Mouse (Mus musculus) frontal cortex, postnatal 14 days (tissue): ENCODE results near the gene Retreg1.

ENCODE experiments used
- DNase-seq, 2 experiments: peaks; one replicate each; pipeline ENCODE4 v3.0.0; 2022; ENCODE audit warnings: low spot score in 2 of 2

The Retreg1 gene

DNA sequence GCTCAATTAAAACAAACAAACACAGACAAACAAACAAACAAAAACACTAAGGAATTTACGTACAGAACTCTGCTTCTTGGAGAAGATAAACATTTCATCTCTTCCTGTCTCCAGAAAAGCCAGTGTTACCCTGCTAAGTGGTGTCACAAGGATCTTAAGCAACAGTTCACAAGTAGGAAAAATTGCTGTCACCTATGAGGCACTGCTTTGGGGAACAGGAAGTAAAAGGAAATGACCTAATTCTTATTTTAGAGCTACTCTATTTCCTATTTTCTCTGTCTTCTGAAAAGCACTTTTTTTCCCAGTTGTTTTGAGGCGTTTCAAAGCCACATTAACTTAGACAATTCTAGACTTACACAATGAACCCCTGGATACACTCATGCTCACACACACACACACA, 12.6 kb upstream of the Retreg1 start:
- DNase-seq = no peak

DNA sequence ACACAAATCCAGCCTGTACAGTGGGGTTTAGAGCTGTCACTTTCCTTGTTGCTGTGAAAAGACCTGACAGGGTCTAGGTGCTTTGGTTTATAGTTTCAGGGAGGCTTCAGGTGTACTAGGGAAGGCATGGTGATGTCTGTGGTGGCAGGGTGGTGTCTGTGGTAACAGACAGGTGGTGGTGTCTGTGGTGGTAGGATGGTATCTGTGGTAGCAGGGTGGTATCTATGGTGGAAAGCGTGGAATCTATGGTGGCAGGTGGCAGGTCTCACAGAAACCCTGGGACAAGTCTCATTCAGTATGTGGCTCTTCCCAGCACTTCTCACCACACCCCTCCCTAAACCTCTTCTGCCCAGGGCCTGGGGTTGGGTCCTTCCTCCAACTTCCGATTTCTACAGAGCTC, 8.7 kb upstream of the Retreg1 start:
- DNase-seq = no peak

DNA sequence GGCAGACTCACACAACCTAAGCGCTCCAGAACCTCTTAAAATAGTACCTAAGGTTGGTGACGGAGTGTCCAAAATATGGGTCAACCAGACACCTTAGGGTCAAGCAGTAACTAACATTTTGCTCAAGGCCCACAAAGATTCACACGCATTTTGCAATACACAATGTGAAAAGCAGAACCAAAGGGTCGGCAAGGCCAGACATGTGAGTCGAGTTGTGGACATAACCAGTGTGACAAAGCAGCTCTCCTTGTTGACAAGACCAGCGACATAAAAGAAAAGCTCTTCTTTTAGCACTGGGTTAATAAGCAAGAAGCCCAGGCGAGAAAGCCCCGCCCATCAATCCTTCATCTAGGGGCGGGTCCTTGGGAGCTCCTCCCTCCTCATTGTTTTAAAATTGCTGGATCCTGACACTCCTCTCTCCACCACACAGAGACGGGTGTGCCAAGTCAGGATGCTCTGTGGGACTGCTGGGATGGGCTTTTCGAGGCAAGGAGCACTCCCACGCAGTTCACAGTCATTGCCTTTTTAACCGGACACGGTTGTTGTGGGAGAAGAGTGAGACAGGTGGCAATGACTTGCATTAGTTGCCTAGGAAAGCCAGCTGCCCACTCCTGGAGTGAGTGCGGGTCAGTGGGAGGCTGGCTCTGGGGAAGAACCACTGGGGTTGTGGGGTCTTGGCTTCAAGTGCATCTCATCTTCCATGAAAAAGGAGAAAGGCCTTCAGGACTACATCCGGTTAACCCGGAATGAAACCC, 7.9 kb upstream of the Retreg1 start:
- DNase-seq = no peak

DNA sequence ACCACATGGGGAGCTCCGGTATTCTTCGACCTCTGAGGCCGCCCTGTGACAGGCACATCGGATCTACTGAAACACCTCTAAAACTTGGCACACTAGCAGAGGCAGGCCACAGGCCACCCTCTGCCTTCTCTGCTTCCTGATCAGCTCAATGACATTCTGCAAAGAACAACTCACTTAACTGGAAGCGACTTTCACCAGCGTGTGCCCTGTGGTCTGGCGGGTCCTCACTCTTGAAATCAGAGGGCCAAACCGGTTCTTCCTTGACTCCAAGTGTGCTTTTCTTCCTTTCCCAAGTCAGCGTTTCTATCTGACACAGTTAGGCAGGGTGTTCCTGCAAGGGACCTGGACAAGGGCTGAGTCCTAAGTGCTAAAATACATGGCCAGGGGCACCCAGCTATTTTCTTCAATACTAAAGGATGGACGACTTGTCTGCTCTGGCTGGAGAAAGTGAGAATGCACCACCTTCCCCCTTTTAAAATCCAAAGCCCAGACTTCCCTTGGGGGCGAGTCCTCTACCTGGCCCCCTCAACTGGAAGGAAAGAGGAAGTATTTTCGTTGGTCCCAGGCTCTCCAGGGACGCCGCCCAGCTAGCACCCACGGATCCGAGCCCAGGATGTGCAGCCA, 406 bp upstream of the Retreg1 start:
- DNase-seq = no peak

DNA sequence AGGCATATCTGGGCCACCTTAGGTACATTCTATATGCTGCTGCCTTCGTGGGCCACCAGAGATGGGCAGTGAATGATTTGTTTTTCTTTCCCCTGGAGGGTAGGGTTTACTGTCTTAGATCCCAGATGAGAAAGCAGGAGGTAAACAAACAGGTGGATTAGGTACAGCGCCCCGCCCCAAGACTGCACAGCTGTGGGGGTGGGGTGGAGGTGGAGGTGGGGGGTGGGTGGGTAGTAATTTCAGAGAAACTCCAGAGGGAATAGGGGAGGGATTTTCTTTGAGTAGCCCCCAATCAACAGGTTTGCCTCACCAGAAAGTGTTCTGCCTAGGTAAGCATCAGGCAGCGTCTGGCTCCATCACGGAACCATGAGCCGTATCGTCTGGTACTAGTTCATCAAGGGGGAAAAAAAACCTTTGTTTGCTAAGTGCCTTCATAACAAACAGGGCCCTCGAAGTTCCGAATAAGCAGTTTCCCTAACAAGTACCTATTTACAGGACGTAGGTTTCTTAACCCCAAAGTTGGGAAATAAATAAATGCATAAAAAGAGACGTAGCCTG, 1.1 kb downstream of the Retreg1 start:
- no peak for DNase-seq

DNA sequence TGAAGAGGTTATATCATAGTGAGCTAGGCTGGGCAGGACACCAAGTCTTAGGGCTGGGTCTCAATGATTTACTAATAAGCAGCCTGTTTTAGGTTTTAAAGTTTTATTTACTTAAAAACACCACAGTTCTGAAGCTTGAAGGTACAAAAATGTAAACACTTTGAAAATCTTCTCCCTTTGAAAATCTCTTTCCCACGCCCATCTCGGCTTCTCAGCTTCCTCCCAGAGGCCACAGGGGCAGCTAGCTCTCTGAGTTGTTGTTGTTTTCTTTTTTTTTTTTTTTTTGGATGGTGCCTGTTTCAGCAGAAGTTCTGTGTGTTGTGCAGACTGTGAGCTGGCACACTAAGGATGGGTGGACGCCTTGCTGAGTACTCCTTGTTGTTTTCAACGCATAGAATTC, 1.8 kb downstream of the Retreg1 start:
- no peak for DNase-seq

DNA sequence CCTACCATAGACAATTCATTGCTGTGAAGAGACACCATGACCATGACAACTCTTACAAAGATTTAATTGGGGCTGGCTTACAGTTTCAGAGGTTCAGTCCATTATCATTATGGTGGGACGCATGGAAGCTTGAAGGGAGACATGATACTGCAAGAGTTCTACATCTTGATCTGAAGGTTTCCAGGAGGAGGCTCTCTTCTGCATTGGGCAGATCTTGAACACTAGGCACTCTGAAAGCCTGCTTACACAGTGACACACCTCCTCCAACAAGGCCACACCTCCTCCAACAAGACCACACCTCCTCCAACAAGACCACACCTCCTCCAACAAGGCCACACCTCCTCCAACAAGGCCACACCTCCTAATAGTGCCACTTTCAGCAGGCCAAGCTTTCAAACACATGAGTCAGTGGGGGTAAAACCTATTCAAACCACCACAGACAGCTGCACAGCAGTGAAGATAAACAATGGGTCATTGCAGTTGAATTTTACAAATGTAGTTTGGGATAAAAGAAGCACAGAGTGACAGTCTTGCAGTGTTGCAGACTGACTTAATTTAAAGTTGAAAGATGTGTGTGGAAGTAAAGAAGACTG, 4.7 kb downstream of the Retreg1 start:
- no peak for DNase-seq

DNA sequence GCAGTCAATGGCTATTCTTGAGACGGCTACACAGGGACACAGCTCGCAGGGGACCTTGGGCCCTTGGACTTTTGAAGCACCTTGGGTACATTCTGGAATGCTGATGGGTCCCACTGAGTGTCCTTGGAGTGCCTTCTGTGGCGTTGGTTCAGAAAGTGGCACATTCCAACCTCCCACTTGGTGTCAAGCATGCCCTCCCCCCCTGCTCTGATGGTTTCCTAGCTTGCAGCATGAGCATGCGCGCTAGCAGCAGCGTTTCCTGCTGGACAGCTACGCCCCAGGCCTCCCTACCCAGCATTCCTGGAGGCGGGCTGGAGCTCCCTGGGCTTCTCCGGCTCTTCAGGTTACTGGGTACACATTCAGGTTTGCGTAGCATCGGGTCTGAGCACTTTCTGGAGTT, 7.6 kb downstream of the Retreg1 start:
- no peak for DNase-seq

DNA sequence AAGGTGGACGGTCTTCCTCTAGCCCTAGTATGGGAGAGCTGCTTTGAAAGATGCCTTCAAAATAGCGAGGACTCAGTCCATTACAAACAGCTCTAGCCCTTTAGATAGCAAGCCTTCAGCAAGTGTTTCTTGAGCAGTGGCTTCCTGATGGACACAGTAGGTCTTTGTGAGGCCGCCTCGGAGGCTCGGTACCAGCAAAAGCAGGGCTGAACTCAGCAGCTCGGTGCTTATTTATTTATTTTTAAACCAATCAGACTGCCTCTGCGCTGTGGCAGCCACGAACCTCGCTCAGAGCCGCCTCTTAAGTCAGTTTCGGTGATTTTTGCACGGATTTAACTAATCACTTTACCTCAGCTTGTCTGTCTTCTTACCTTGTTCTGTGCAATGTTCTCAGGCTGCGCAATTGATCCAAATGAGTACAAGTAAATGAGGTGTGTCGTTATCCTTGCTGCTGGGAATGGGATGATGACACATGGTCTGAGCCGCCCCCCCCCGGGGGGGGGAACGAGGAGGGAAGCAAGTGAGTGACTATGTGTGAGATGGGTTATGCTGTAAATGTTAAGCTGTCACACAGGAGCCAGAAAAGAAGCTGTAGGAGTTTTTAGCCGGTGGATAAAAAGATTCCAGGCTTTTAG, 11.4 kb downstream of the Retreg1 start:
- no peak for DNase-seq

DNA sequence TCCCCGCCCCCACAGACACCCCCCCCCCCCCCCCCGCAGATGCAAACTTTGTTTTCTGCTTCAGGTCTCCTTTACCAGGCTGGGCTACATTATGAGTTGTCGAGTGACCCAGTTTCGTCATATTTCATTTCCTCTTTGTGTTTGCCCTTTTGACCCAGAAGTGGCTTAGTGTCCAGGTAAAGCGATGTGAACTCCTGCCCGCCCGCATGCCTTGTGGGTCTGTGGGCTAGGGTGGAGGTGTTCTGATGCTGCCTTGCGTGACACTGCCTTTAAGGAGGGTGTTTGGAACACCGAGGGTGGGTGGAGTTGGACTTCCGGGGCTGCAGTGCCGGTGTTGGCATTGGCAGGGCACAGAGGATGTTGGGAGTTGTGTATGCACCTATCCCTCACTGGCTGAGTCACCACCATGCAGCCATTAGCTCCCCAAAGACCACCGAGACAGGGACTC, 15.7 kb downstream of the Retreg1 start:
- DNase-seq = no peak

DNA sequence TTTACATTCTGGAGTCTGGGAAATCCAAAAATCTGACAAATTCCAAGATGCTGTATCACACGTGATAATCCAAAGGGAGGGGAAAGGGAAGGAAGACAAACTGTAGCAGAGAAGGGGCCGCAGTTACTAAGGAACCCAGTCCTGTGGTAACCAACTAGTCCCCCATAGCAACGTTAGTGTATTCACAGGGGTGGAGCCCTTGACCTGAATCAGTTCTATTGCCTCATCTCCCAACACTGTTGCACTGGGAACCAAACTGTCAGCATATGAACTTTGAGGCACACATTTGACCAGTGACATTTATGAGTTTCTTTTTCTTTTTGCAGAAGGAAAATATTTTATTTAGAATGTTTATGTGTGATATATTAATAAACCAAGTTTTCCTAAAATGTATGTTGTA, 16.5 kb downstream of the Retreg1 start:
- no peak for DNase-seq

DNA sequence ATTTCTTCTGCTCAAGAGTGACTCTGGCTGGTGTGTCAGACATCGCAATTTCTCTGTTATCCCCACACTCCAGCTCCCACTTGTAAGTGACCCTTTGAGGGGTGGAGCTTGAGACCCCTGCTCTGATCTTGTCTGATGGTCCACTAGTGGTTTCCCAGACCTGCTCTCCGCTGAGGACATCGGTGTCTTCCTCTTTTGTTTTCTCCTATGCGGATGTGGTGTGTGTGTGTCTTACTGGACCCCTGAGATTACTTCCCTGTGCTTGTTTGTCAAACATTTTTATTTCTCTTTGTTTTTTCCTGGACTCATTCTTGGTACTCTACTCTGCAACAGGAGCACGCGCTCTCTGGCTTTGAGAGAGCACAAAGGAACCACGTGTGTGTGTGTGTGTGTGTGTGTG, 18.9 kb downstream of the Retreg1 start:
- DNase-seq = no peak

DNA sequence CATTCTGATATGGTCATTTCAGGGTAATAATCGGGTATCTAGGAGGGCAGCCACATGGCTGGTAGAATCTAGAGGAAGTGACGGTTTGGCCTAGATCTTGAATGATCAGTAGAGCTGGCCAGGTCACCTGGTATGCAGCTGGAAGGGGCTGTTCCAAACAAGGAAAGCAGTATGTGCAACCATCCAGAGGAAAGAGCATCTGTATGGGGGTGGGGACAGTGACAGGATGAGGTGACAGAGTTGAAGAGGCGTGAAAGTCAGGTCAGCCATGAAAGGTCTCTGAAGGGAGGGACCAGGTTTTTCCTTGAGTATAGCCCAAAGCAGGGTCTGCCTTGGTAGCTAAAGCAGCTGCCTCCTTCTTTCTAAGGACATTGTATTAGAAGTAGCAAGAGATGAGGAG, 22.6 kb downstream of the Retreg1 start:
- DNase-seq = no peak

DNA sequence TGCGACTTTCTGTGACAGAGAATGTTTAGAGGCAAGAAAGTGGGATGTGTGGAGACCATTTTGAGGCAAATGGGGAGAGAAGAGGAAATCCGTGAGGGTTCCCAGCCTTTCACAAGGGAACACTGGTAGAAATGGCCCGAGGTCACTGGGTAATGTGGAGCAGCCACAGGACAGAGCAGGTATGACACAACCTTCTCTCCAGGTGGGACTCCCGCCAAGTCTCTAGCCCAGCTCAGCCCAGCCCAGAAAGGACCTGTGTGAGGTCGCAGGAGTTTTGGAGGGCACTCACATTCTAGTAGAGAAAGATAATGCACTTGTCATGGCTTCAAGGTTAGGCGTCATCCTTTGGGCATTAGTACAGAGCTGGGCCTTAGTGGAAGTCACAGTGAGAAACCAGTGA, 23.1 kb downstream of the Retreg1 start:
- DNase-seq = no peak

DNA sequence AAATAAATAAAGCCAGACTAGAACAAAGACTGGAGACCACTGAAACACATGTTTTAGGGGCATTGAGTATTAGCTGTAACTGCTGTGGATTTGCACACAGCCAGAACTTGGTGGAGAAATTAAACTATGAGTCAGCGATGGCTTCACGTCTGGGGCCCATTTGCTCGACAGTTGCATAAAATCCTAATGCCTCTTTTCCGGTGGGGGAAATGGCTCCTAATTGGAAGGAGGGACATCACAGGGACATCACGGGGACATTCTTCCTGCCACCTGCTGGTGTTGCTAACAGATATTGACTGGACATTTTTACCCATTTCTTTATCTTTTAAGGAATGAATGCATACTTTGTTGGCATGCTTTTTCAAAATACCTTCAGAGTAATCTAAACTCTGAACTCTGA, 26.1 kb downstream of the Retreg1 start:
- no peak for DNase-seq

DNA sequence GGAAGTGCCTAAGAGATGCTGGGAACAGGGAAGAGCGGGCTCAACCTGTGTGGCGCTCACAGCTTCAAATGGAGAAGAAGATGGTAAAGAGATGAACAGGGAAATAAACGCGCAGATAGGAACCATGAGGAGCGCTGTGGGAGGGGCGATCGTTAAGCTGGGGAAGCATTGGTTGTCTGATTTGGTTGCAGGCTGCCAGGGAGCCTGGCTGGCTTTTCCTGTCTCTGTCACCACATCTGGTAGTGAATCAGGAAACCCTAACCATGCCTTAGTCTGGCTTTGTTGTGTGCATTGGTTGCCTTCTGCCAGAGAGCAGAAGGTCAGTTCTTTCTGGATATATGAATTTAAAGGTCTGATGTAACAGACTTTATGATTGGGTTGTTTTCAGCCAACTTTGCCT, 28.5 kb downstream of the Retreg1 start:
- DNase-seq = no peak

DNA sequence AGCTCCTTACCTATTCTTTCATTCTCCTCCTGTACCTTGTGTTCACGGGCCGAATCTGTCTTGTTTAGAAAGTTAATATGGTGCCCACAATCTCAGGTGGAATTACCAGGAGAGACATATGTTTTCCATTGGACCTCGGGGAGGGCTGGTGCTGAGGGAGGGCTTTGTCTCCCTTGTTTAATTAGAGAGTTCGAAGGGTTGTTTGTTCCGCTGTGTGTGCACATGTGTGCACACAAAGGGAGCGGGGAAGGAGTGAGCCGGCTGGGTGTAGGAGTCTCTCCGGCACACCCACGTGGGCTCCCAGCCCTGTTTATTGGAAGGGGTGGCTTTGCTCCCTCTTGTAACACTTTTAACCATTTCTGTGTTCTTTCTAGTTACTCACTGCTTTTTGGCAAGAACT, 29.1 kb downstream of the Retreg1 start:
- DNase-seq = no peak

DNA sequence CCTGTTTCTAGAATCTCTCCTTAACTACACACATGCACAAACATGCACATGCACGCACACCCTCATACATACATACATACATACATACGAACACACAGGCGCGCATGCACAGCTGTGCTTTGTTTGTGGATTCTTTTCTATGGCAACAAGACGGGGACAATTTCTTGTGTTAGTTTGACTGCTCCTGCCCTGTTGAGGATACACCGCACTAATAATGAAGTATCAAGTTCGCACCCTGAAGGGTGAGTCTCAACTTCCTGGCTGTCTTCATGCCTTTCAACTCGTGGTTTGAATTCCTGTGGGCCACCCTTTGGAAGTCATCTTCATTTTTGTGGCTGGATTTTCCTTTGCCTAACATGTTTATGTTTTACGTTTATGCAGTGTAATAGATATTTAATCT, 29.7 kb downstream of the Retreg1 start:
- no peak for DNase-seq

DNA sequence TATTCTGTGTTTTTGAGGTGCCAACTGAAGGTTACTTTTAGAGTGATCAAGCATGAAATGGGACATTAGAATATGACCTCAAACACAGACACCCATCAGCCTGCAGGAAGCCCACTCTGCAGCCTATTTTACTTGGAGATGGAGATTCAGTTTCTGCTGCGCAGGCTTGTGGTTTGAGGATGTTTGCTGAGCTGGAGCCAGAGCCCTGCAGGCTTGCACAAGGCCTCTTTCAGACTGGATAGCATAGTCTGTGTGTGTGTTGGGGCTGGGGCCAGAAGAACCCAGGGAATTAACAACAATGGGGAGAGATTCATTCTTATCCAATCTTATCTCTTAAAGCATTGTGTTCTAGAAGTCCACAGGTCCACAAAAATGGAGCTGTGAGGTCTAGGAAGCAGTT, 30.6 kb downstream of the Retreg1 start:
- DNase-seq = no peak

DNA sequence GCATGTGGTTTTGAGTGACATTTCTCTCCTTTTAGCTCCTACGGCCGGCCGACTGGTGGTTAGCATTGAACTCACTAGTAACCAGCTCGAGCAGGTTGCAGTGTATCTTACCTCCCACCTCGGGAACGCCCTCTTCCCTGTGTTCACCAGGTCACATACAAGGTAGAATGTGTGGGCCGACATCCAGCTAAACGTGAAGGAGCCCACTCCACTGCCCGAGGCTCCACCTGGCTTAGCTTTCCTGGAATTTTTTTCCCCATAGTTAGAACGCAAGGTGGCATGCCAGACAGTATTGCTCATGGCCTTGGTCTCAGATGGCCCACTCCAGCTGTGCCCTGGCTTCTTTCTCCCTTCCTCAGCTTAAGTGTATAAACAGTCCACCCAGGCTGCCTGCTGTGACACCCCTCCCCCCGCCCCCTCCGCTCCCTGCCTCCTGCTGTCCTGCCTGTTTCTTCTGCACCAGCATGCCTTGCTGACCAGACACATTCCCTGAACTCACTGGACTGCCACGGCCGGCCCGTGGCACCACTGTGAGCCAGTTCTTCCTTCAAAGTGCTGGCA, 33.7 kb downstream of the Retreg1 start:
- no peak for DNase-seq

DNA sequence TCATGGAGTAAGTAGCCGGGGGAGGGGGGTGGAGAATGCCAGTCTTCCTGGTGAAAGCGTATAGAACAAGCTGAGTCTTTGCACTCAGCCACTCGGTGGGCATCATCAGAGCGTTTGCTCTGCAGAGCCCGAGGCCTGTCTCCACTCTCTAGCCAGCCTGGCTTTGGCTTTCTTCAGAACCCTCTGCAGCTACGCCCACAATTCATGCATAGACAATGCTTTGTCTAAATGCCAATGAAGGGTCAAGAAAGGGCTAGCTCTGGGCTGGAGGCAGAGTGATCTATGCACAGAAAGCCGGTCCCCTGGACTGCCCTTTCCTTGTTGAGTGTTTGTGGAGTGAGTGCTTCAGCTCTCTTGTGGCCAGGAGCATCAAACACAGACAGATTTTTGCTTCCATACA, 34.8 kb downstream of the Retreg1 start:
- DNase-seq = no peak

DNA sequence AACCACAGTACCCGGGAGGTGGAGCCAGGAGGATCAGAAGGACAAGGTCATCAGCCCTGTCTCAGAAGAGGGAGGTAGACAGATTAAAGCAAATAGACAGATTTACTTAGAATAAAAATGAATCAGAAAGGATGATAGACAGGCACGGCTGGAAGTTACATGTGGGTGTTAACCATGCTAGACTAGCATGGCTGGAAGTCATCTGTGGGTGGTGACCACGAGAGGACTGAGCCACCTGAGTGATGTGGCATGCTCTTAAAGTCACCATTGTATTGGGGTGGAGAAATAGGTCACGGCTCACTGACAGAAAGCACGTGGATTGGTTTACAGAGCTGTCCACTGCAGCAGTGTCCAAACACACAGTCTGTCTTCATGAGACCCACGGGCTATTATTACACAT, 36.2 kb downstream of the Retreg1 start:
- no peak for DNase-seq
